Mouse (Mus musculus): ENCODE results near the gene Gm11213. TPM values are rescaled to one million over a fixed set of nuclear protein-coding genes. Genes with fewer than 3 reads are reported as not detected.

Gene Gm11213
- polyA plus RNA-seq, 1 experiment from 2014 or later: not detected

DNA sequence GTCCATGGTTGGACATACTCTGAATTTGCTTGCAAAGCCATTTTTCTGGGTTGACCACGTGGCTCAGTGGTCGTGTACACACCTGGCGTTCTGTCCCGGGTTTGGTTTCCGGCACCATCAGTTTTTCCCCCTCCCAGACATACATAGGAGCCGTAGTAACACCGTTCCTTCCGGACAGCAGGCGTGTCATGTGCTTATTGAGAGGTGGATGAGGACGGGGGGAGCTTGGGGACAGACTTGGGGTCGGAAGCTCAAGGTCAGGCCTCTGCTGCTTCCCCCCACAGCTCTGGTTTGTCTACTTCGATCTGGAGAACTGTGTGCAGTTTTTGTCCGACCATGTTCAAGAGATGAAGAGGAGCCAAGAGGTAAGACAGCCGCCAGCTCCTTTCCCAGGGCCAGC lies 25.4 kb downstream of the Gm11213 start:
- WGBS: 80% methylated on average over 14 of the region's 14 CpGs
- H3K27ac ChIP-seq: no peak overlapping the region

DNA sequence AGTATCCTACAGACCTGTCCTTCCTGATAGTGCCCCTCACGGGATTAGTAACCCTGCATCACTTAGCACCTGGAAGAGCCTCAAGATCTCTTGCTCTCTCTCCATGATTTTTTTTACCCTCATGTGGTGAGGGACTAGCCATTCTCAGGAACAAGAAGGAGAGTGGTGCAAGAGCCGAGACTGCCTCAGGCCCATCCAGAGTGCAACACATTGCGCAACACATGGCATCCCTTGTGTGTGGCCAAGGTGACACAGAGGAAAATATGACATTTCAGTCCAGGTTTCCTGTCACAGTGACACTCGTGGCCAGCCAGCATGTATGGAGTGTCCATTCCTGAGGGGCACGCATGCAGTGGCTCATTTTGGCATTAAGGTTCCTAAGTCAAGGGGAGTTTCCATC lies 32.4 kb downstream of the Gm11213 start:
- H3K27me3 ChIP-seq: no peaks in the 10 kb centered on the region
- H3K4me2 ChIP-seq: no peak overlapping the region
- no peaks in the 10 kb centered on the region for H3K9me3 ChIP-seq
- H3K36me3 ChIP-seq: peaks cover 37% of the 10 kb centered on the region
- ATAC-seq (ENCODE audit: insufficient number of reproducible peaks, insufficient read depth, low FRiP score, low TSS enrichment, low read depth): 0 out of 2 replicates have a peak, but pooled peaks have one; percentile 15
- no peak overlapping the region for H3K4me3 ChIP-seq
- H3K27ac ChIP-seq: no peak overlapping the region
- H3K9ac ChIP-seq: no peak overlapping the region
- 90% methylated on average over 5 of the region's 5 CpGs for WGBS
- peaks cover 23% of the 10 kb centered on the region for H3K4me1 ChIP-seq

More for the DNA sequence above, 25.4 kb downstream of the Gm11213 start:
- Histone ChIP-seq H3K36me3 (peaks cover 18% of the 10 kb centered on the region), H3K4me2 (no peak overlapping the region), H3K27me3 (no peaks in the 10 kb centered on the region), H3K4me3 (no peak overlapping the region), H3K4me1 (peaks cover 23% of the 10 kb centered on the region), H3K9ac (no peak overlapping the region), H3K9me3 (no peaks in the 10 kb centered on the region)
- no peak for ATAC-seq (ENCODE audit: insufficient number of reproducible peaks, insufficient read depth, low FRiP score, low TSS enrichment, low read depth)

DNA sequence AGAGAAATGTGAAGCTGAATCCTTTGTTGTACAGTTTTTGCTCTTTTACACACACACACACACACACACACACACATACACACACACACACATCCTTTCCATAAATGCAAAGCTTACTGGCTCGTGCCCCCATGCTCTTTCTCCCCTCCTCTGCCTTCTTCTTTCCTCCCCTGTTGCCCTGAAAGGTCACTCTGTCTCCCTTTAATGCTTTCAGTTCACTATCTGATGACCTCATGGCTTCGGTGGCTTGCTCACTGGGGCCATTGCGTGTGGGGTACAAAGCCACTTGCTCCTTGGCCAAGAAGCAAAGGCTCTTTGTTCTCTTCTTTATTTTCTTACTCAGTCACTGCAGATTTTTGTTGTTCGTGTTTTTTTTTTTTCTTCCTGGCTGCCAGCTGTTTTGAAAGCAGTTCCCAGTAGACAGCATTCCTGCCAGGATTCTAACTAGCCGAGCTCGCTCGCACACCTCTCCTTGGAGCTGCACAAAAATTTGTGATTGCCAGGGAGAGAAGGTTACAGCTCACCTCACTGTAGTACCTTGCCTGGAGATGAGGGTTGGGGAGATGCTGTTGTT lies 34.8 kb downstream of the Gm11213 start:
- no peak overlapping the region for H3K4me2 ChIP-seq
- H3K9me3 ChIP-seq: no peaks in the 10 kb centered on the region
- H3K27me3 ChIP-seq: no peaks in the 10 kb centered on the region
- H3K27ac ChIP-seq: peak overlapping the region; percentile 76
- ATAC-seq (ENCODE audit: insufficient number of reproducible peaks, insufficient read depth, low FRiP score, low TSS enrichment, low read depth): no peak
- peaks cover 23% of the 10 kb centered on the region for H3K4me1 ChIP-seq
- H3K4me3 ChIP-seq: no peak overlapping the region
- 27% methylated on average over 7 of the region's 7 CpGs for WGBS
- H3K9ac ChIP-seq: no peak overlapping the region
- peaks cover 47% of the 10 kb centered on the region for H3K36me3 ChIP-seq

DNA sequence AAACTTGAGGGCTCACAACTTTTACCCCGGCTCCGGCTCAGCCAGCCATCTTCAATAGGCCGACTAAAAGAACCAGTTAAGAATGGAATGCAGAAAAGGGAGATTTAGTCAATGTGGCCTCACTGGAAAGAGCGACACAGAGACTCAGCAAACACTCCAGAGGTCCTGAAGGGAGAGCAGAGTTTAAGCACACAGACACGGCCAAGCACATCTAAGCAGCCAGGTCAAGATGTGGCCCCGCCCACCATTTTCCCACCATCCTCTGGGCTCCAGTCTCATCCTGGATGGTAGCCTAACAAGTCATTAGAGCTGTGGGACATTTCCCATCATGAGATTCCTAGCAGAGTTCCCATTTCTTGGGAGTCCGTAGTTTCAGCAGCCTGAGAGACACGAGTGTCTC lies 35.7 kb downstream of the Gm11213 start:
- Histone ChIP-seq H3K4me3 (no peak overlapping the region), H3K4me2 (no peak overlapping the region), H3K9me3 (no peaks in the 10 kb centered on the region), H3K27ac (peak overlapping the region; percentile 76; the same call in 1 of the 2 replicates), H3K4me1 (peaks cover 23% of the 10 kb centered on the region), H3K9ac (no peak overlapping the region), H3K36me3 (peaks cover 50% of the 10 kb centered on the region), H3K27me3 (no peaks in the 10 kb centered on the region)
- ATAC-seq (ENCODE audit: insufficient number of reproducible peaks, insufficient read depth, low FRiP score, low TSS enrichment, low read depth): no peak
- WGBS: 84% methylated on average over 8 of the region's 8 CpGs

DNA sequence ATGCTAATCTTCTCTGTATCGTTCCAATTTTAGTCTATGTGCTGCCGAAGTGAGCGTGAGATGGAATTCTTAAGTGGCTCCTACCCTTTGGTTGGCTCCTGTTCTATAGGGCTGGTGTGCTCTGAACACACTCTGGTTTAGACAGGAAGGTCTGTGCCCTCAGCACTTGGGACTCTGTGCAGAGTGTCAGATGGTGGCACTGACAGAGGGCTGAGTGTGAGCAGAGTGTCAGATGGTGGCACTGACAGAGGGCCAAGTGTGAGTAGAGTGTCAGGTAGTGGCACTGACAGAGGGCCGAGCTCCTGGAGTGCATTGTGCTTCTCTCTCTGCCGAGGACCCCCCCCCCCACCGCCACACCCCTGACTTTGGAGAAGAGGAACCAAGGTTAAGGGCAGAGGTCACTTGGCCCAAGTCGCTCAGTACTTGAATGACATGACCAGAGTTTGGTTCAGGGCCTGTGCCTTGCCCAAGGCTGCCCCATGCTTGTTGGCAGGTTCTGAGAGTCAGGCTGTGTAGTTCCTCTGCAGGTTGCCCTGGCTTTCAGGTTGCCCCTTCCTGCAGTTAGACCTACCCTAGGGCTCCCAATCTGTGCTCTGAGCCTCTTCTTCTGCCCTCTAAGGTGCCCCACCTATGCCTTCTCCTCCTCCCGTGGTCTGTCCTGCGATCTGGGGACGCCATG lies 37.2 kb downstream of the Gm11213 start:
- ATAC-seq (ENCODE audit: insufficient number of reproducible peaks, insufficient read depth, low FRiP score, low TSS enrichment, low read depth): no peak
- Histone ChIP-seq H3K36me3 (peaks cover 43% of the 10 kb centered on the region), H3K27ac (no peak overlapping the region), H3K4me3 (no peak overlapping the region), H3K4me1 (peaks cover 23% of the 10 kb centered on the region), H3K4me2 (no peak overlapping the region), H3K27me3 (no peaks in the 10 kb centered on the region), H3K9me3 (no peaks in the 10 kb centered on the region), H3K9ac (no peak overlapping the region)
- WGBS: 87% methylated on average over 10 of the region's 10 CpGs

DNA sequence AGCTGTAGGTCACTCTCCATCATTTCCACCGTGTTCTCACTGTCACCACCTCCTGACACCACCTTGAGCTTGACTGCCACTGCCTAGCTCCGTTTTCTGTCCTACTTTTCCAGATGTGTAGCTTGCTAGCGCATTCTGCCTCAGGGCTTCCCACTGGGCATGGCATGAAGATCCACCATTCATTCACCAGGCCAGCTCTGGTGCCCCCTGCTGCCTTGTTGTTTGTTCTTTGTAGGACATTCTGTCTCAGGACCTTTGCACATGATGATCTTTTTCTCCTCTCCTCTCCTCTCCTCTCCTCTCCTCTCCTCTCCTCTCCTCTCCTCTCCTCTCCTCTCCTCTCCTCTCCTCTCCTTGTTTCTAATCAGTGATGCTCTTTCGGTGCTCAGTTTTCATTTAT lies 42.3 kb downstream of the Gm11213 start:
- H3K9me3 ChIP-seq: no peaks in the 10 kb centered on the region
- no peak overlapping the region for H3K27ac ChIP-seq
- H3K36me3 ChIP-seq: peaks cover 29% of the 10 kb centered on the region
- no peak overlapping the region for H3K9ac ChIP-seq
- no peaks in the 10 kb centered on the region for H3K27me3 ChIP-seq
- no peak overlapping the region for H3K4me3 ChIP-seq
- 84% methylated on average over 4 of the region's 4 CpGs for WGBS
- peaks cover 37% of the 10 kb centered on the region for H3K4me1 ChIP-seq
- H3K4me2 ChIP-seq: no peak overlapping the region
- ATAC-seq (ENCODE audit: insufficient number of reproducible peaks, insufficient read depth, low FRiP score, low TSS enrichment, low read depth): no peak

DNA sequence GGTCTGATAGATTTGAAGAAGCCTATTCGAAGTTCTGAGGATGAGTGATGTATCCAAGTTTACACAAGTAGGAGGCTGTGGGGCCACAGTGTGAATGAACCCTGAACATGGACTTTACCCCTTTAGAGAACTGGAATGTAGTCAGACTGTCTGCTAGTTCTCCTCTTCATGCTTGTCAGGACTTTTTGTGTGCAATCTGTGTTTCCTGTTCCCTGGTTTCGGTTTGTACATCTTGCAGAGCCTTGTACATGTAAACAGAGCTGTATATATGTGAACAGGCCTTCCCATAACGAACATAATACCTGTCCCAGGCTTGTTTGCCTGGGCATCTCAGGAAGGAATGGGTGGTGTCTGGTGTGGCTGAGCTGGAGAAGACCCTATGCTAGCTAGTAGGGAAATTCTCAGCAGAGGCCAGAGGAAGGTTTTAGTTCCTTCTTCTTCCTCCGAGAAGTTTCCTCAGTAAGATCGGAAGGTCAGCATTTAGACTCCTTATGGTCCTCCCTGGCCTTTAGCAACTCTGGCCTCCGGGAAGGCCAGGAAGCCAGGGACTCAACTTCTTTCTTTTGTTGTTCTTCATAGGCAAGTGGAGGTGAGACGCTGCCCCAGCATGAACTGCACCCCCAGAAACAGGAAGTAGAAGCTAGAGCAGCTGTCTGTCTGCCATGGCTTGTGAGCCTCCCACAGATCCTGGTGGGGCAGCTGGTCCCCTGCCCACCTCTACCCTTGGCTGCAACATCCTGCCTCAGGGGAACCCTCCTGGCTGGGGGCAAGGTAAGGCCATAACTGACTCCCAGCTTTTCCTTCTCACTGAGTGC lies 43.0 kb downstream of the Gm11213 start:
- Histone ChIP-seq H3K4me3 (no peak overlapping the region), H3K9me3 (no peaks in the 10 kb centered on the region), H3K27me3 (no peaks in the 10 kb centered on the region), H3K9ac (no peak overlapping the region), H3K4me2 (no peak overlapping the region), H3K4me1 (peaks cover 44% of the 10 kb centered on the region), H3K36me3 (peaks cover 27% of the 10 kb centered on the region), H3K27ac (no peak overlapping the region)
- ATAC-seq (ENCODE audit: insufficient number of reproducible peaks, insufficient read depth, low FRiP score, low TSS enrichment, low read depth): no peak
- 74% methylated on average over 7 of the region's 7 CpGs for WGBS

DNA sequence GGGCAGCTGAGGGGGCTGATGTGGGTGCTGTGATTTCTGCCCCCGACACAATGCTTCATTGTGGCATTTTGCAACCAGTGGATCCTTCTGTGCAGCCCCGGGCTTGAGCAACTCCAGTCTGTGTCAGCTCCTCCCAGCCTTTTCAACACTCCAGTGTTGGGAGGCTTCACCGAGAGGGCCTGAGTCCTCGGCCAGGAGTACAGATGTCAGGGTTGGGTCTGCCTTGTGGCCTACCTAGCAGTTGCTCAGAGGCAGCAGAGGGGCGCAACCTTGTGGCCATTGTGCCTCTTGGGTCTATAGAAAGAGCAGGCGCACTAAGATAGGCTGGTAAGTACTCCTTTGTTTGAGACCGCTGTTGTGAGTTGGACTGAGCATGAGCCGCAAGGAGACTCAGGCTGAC lies 45.0 kb downstream of the Gm11213 start:
- ATAC-seq (ENCODE audit: insufficient number of reproducible peaks, insufficient read depth, low FRiP score, low TSS enrichment, low read depth): no peak
- Histone ChIP-seq H3K9me3 (no peaks in the 10 kb centered on the region), H3K4me3 (no peak overlapping the region), H3K4me1 (peaks cover 48% of the 10 kb centered on the region), H3K27ac (peak overlapping the region; percentile 63; the same call in 1 of the 2 replicates), H3K4me2 (peak overlapping the region; percentile 78), H3K9ac (no peak overlapping the region), H3K36me3 (peaks cover 19% of the 10 kb centered on the region), H3K27me3 (no peaks in the 10 kb centered on the region)
- 64% methylated on average over 8 of the region's 8 CpGs for WGBS

DNA sequence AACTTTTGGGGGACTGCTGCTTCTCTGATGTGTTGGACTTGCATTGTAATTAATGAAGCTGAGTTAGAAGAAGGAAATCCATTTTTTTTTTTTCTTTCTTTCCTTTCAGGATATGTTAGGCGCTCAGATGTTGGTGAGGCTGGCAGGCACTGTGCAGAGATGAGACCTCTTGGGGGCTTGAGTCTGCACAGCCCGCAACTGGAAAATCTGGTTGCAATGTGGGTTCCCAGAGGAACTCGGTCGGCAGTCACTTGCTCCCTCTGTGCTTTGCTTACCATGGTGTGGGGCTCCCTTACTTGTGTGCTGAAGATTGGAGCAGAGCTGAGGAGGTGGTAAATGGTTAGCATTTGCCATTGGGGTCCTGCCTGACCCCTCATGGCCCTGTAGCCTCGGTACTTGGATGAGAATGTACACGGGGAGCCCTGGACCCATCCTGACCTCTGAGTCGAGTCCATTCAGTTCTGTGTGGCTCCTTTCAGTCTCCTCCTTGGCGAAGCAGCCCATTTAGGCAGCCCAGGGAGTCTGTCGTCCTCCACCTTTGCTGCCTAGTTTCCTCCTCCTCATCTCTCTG lies 45.8 kb downstream of the Gm11213 start:
- peak overlapping the region; percentile 67 for H3K4me3 ChIP-seq
- 24% methylated on average over 9 of the region's 9 CpGs for WGBS
- no peaks in the 10 kb centered on the region for H3K9me3 ChIP-seq
- H3K36me3 ChIP-seq: peaks cover 19% of the 10 kb centered on the region
- H3K9ac ChIP-seq: peak overlapping the region; percentile 88
- peak overlapping the region; percentile 78 for H3K27ac ChIP-seq
- ATAC-seq (ENCODE audit: insufficient number of reproducible peaks, insufficient read depth, low FRiP score, low TSS enrichment, low read depth): 0 out of 2 replicates have a peak, but pooled peaks have one; percentile 17
- peak overlapping the region; percentile 78 for H3K4me2 ChIP-seq
- no peaks in the 10 kb centered on the region for H3K27me3 ChIP-seq
- H3K4me1 ChIP-seq: peaks cover 48% of the 10 kb centered on the region

DNA sequence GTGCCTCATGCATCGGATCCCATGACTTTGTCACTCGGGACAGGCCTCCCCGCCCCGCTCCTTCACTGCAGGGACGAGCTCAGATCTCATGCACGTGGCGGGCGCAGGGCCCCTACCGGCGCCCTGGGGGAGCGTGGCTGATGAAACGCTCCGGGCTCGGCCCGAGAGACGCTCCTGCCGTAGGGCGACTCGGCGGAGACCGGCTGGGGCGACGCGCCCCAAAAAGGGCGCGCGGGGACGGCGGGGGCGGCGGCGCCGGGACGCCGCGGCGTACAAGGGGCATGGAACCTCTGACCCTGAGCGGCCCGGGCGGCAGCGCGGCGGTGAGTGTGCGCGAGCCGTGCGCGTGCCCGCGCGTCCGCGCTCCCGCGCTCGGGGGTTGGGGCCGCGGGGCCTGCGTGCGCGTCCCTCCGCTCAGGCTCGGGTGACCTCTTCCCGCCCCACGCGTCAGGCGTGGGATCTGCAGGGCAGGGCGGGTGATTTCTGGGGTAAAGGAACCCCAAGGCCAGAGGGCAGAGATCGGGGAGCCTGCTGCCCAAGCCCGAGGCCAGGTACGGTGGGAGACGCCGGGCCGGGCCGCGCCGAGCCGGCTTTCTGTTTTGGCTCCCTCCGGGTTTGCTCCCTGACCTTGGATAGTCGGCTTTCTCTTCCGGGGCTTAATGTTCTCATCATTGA lies 46.5 kb downstream of the Gm11213 start, which contains the start of gene Tmem268:
Gene Tmem268, plus strand, starts transcription at position 375 of the 675 bp plus-strand sequence.
- Histone ChIP-seq H3K9me3 (no peaks in the 10 kb centered on the region), H3K4me2 (peak within 1 kb of the TSS; percentile 78), H3K9ac (peak within 1 kb of the TSS; percentile 88), H3K27ac (peak within 1 kb of the TSS; percentile 78), H3K27me3 (no peaks in the 10 kb centered on the region), H3K4me1 (peaks cover 48% of the 10 kb centered on the region), H3K36me3 (peaks cover 20% of the 10 kb centered on the region), H3K4me3 (peak within 1 kb of the TSS; percentile 67)
- peak; percentile 64; the same call in 1 of the 2 replicates for ATAC-seq (ENCODE audit: insufficient number of reproducible peaks, insufficient read depth, low FRiP score, low TSS enrichment, low read depth)
- under 1% methylated on average over 74 of the region's 81 CpGs for WGBS

All from embryonic facial prominence, embryonic 13.5 days (tissue).